Mouse (Mus musculus): ENCODE data around the gene Col8a2. TPM values are rescaled to one million over a fixed set of nuclear protein-coding genes. Genes with fewer than 3 reads are reported as not detected.

Col8a2 gene
- polyA plus RNA-seq (2015; fragmentation: Nextera tagmentation; extraction: Ambion mirVana), result 4.5 and 5.0 TPM in 2 replicates

DNA sequence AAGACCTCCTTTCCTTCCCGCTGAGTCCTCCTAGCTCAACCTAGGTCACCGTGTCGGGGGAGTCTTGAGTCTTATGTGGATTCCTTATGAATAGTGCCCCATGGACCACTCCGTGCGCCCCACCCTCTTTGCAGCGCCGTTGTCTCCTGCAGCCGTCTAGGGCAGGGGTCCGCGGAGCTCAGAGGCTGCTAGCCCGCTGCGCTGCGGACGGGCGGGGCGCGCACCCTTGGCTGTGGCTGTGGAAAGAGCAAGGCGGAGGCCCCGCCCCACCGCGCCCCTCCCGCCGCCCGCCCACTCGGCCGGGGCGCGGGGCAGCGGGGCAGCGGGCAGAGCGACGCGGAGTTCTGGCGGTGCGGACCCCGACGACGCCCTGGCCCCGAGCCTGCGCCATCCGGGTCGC, at the start of gene Col8a2:
Gene Col8a2 (plus strand): TSS at position 302 of the 400 bp plus-strand sequence.
- H3K9ac ChIP-seq (ENCODE audit: low read length), result peak within 1 kb of the TSS; percentile 37
- no peak; the same call in 1 of the 2 replicates for ATAC-seq (replicated peaks; ENCODE audit: extremely low read depth, insufficient read depth, low FRiP score)
- H3K4me2 ChIP-seq (ENCODE audit: low read depth, low read length), result peak within 1 kb of the TSS; percentile 69
- H3K4me3 ChIP-seq (ENCODE audit: low read length), result peak within 1 kb of the TSS; percentile 51
- peaks cover 54% of the 10 kb centered on the region for H3K27me3 ChIP-seq (ENCODE audit: control insufficient read depth, insufficient read depth, low read length)
- peaks cover 6% of the 10 kb centered on the region for H3K9me3 ChIP-seq (replicated peaks; ENCODE audit: control insufficient read depth, low read length)
- 2% methylated on average over 41 of the region's 42 CpGs for WGBS
- H3K4me1 ChIP-seq (ENCODE audit: control insufficient read depth, insufficient read depth, low read length), result peaks cover 4% of the 10 kb centered on the region; the same call in 1 of the 2 replicates
- no peak within 1 kb of the TSS for H3K27ac ChIP-seq (ENCODE audit: low read length)
- no peaks in the 10 kb centered on the region for H3K36me3 ChIP-seq (ENCODE audit: control insufficient read depth, insufficient read depth)

GRCm38 (mm10) chr4:126237721-126238242, 48.8 kb upstream of the Col8a2 start:
- peak overlapping the region; percentile 35 for H3K9ac ChIP-seq (ENCODE audit: low read length)
- peaks cover 68% of the 10 kb centered on the region for H3K36me3 ChIP-seq (ENCODE audit: control insufficient read depth, insufficient read depth)
- H3K4me1 ChIP-seq (ENCODE audit: control insufficient read depth, insufficient read depth, low read length), result peaks cover 38% of the 10 kb centered on the region
- H3K27me3 ChIP-seq (ENCODE audit: control insufficient read depth, insufficient read depth, low read length), result no peaks in the 10 kb centered on the region
- ATAC-seq (replicated peaks; ENCODE audit: extremely low read depth, insufficient read depth, low FRiP score), result peak; percentile 88
- H3K4me2 ChIP-seq (ENCODE audit: low read depth, low read length), result peak overlapping the region; percentile 45
- no peak overlapping the region for H3K4me3 ChIP-seq (ENCODE audit: low read length)
- 32% methylated on average over 5 of the region's 5 CpGs for WGBS
- H3K27ac ChIP-seq (ENCODE audit: low read length), result peak overlapping the region; percentile 97
- no peaks in the 10 kb centered on the region for H3K9me3 ChIP-seq (replicated peaks; ENCODE audit: control insufficient read depth, low read length)

GRCm38 (mm10) chr4:126239862-126240475, 46.6 kb upstream of the Col8a2 start:
- peaks cover 50% of the 10 kb centered on the region for H3K36me3 ChIP-seq (ENCODE audit: control insufficient read depth, insufficient read depth)
- H3K27ac ChIP-seq (ENCODE audit: low read length), result no peak overlapping the region
- 83% methylated on average over 13 of the region's 13 CpGs for WGBS
- no peak overlapping the region for H3K4me3 ChIP-seq (ENCODE audit: low read length)
- no peak overlapping the region for H3K4me2 ChIP-seq (ENCODE audit: low read depth, low read length)
- H3K27me3 ChIP-seq (ENCODE audit: control insufficient read depth, insufficient read depth, low read length), result no peaks in the 10 kb centered on the region
- H3K9me3 ChIP-seq (replicated peaks; ENCODE audit: control insufficient read depth, low read length), result no peaks in the 10 kb centered on the region
- no peak overlapping the region for H3K9ac ChIP-seq (ENCODE audit: low read length)
- H3K4me1 ChIP-seq (ENCODE audit: control insufficient read depth, insufficient read depth, low read length), result peaks cover 43% of the 10 kb centered on the region
- ATAC-seq (replicated peaks; ENCODE audit: extremely low read depth, insufficient read depth, low FRiP score), result no peak

GRCm38 (mm10) chr4:126241956-126242355, 44.6 kb upstream of the Col8a2 start:
- peak overlapping the region; percentile 38 for H3K9ac ChIP-seq (ENCODE audit: low read length)
- no peak overlapping the region for H3K4me2 ChIP-seq (ENCODE audit: low read depth, low read length)
- no peaks in the 10 kb centered on the region for H3K27me3 ChIP-seq (ENCODE audit: control insufficient read depth, insufficient read depth, low read length)
- no peaks in the 10 kb centered on the region for H3K9me3 ChIP-seq (replicated peaks; ENCODE audit: control insufficient read depth, low read length)
- H3K36me3 ChIP-seq (ENCODE audit: control insufficient read depth, insufficient read depth), result peaks cover 34% of the 10 kb centered on the region
- peak overlapping the region; percentile 80 for H3K27ac ChIP-seq (ENCODE audit: low read length)
- peaks cover 47% of the 10 kb centered on the region for H3K4me1 ChIP-seq (ENCODE audit: control insufficient read depth, insufficient read depth, low read length)
- WGBS, result 28% methylated on average over 9 of the region's 9 CpGs
- ATAC-seq (replicated peaks; ENCODE audit: extremely low read depth, insufficient read depth, low FRiP score), result no peak
- H3K4me3 ChIP-seq (ENCODE audit: low read length), result no peak overlapping the region

DNA sequence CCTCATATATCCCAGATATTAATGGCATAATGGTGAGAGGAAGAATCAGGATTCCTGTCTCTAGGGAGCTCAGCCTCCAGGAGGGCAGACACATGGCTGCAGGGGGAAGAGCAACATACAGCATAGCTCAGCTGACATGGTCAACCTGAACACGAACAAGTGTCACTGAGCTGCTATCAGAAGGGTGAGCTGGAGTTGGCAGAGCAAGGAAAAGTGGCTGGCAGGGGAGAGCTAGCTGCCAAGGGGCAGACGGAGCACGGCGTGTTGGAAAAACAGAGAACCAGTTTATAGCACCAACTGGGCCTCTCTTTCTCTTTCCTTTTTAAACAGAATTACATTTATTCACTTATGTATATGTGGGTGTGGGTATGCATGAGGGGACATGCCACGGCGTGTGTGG, 44.1 kb upstream of the Col8a2 start:
- 51% methylated on average over 6 of the region's 6 CpGs for WGBS
- Histone ChIP-seq H3K27ac (ENCODE audit: low read length) (peak overlapping the region; percentile 80), H3K4me2 (ENCODE audit: low read depth, low read length) (no peak overlapping the region), H3K9ac (ENCODE audit: low read length) (peak overlapping the region; percentile 45), H3K36me3 (ENCODE audit: control insufficient read depth, insufficient read depth) (peaks cover 33% of the 10 kb centered on the region), H3K4me1 (ENCODE audit: control insufficient read depth, insufficient read depth, low read length) (peaks cover 42% of the 10 kb centered on the region), H3K9me3 (replicated peaks; ENCODE audit: control insufficient read depth, low read length) (no peaks in the 10 kb centered on the region), H3K4me3 (ENCODE audit: low read length) (no peak overlapping the region), H3K27me3 (ENCODE audit: control insufficient read depth, insufficient read depth, low read length) (no peaks in the 10 kb centered on the region)
- 0 out of 2 replicates have a peak, but pooled peaks have one; percentile 43 for ATAC-seq (replicated peaks; ENCODE audit: extremely low read depth, insufficient read depth, low FRiP score)

GRCm38 (mm10) chr4:126246202-126246889, 40.2 kb upstream of the Col8a2 start:
- peaks cover 51% of the 10 kb centered on the region for H3K4me1 ChIP-seq (ENCODE audit: control insufficient read depth, insufficient read depth, low read length)

DNA sequence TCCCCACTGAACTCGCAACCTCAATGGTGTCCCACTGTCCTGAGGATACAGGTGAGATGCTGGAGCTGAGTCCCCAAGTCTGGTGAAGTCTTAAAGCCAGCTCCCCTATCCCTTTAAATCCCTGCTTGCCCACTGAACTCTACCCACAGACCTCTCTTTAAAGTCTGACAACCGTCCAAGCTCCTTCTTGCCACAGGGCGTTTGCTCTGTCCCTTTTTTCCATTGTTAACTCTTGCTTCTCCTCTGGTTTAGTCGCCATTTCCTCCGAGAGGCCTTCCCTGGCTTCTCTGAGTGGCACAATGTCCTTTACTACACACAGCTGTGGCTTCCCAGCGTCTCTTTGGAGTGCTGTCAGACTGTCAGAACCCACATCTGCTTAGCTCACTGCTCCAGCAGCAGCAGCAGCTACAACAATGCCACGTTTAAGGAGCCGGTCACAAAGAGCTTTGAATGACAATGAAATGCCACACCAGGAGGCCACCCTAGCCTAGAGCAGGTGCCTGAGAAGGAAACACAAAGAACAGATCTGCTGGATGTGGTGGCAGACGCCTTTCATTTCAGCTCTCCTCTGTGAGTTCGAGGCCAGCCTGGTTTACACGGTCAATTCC, 38.2 kb upstream of the Col8a2 start:
- Histone ChIP-seq H3K27ac (ENCODE audit: low read length) (no peak overlapping the region), H3K9me3 (replicated peaks; ENCODE audit: control insufficient read depth, low read length) (no peaks in the 10 kb centered on the region), H3K4me1 (ENCODE audit: control insufficient read depth, insufficient read depth, low read length) (peaks cover 53% of the 10 kb centered on the region), H3K27me3 (ENCODE audit: control insufficient read depth, insufficient read depth, low read length) (no peaks in the 10 kb centered on the region), H3K9ac (ENCODE audit: low read length) (no peak overlapping the region), H3K4me3 (ENCODE audit: low read length) (no peak overlapping the region), H3K4me2 (ENCODE audit: low read depth, low read length) (no peak overlapping the region), H3K36me3 (ENCODE audit: control insufficient read depth, insufficient read depth) (peaks cover 4% of the 10 kb centered on the region; the same call in 1 of the 2 replicates)
- ATAC-seq (replicated peaks; ENCODE audit: extremely low read depth, insufficient read depth, low FRiP score), result no peak
- WGBS, result 34% methylated on average over 11 of the region's 11 CpGs

More at GRCm38 (mm10) chr4:126246202-126246889, 40.2 kb upstream of the Col8a2 start:
- Histone ChIP-seq H3K9ac (ENCODE audit: low read length) (no peak overlapping the region), H3K36me3 (ENCODE audit: control insufficient read depth, insufficient read depth) (peaks cover 11% of the 10 kb centered on the region), H3K9me3 (replicated peaks; ENCODE audit: control insufficient read depth, low read length) (no peaks in the 10 kb centered on the region), H3K4me2 (ENCODE audit: low read depth, low read length) (no peak overlapping the region), H3K27me3 (ENCODE audit: control insufficient read depth, insufficient read depth, low read length) (no peaks in the 10 kb centered on the region), H3K4me3 (ENCODE audit: low read length) (no peak overlapping the region), H3K27ac (ENCODE audit: low read length) (no peak overlapping the region)
- ATAC-seq (replicated peaks; ENCODE audit: extremely low read depth, insufficient read depth, low FRiP score), result no peak
- 66% methylated on average over 13 of the region's 13 CpGs for WGBS

GRCm38 (mm10) chr4:126250659-126251058, 35.9 kb upstream of the Col8a2 start:
- no peaks in the 10 kb centered on the region for H3K27me3 ChIP-seq (ENCODE audit: control insufficient read depth, insufficient read depth, low read length)
- H3K9ac ChIP-seq (ENCODE audit: low read length), result no peak overlapping the region
- H3K4me1 ChIP-seq (ENCODE audit: control insufficient read depth, insufficient read depth, low read length), result peaks cover 64% of the 10 kb centered on the region
- H3K36me3 ChIP-seq (ENCODE audit: control insufficient read depth, insufficient read depth), result peaks cover 4% of the 10 kb centered on the region; the same call in 1 of the 2 replicates
- peak overlapping the region; percentile 64; the same call in 1 of the 2 replicates for H3K27ac ChIP-seq (ENCODE audit: low read length)
- 30% methylated on average over 4 of the region's 4 CpGs for WGBS
- no peaks in the 10 kb centered on the region for H3K9me3 ChIP-seq (replicated peaks; ENCODE audit: control insufficient read depth, low read length)
- ATAC-seq (replicated peaks; ENCODE audit: extremely low read depth, insufficient read depth, low FRiP score), result no peak
- no peak overlapping the region for H3K4me3 ChIP-seq (ENCODE audit: low read length)
- no peak overlapping the region for H3K4me2 ChIP-seq (ENCODE audit: low read depth, low read length)
